Mouse (Mus musculus) lung, adult 2 months (tissue): ENCODE data around the gene Sart3. TPM values are rescaled to one million over a fixed set of nuclear protein-coding genes. Genes with fewer than 3 reads are reported as not detected.

Experiments used
- DNase-seq: peaks from one replicate; pipeline ENCODE4 v3.0.0; 2022
- H3K4me1 ChIP-seq: fragments of 200-500 bp; 2 replicates; pipeline ENCODE4 v1.6.1; 2011; ENCODE audit warnings: low read length; ENCODE audit not compliant: control insufficient read depth, insufficient read depth
- H3K4me3 ChIP-seq: fragments of 200-500 bp; replicated peaks from 2 replicates; pipeline ENCODE3; 2011; ENCODE audit warnings: low read depth, mild to moderate bottlenecking, control low read depth, low read length; ENCODE audit errors: extremely low read depth
- CTCF ChIP-seq: fragments of 200-500 bp; IDR thresholded peaks from 2 replicates; pipeline ENCODE4 v1.5.1; 2011; ENCODE audit warnings: mild to moderate bottlenecking, low read length, control low read depth; ENCODE audit not compliant: insufficient read depth
- POLR2A ChIP-seq: fragments of 200-500 bp; IDR thresholded peaks from 2 replicates; pipeline ENCODE4 v1.6.1; 2011; ENCODE audit warnings: low read depth, mild to moderate bottlenecking, control low read depth, low read length, borderline replicate concordance; ENCODE audit errors: extremely low read depth
- WGBS: fragments of 180-500 bp; shearing (Covaris S2); methylation state at CpG from one replicate; pipeline ENCODE4 v1.1.7; 2018; 5-methylcytosine and 5-hydroxymethylcytosine counted together
- polyA plus RNA-seq: library from polyadenylated mRNA; depleted of rRNA; stranded (reverse); fragments of >200 nt; gene quantifications from 2 replicates; pipeline ENCODE4 v1.2.3, GENCODE M21; 2012; rRNA removed

Sart3 gene
- polyA plus RNA-seq, 1 experiment: 24.2 TPM

DNA sequence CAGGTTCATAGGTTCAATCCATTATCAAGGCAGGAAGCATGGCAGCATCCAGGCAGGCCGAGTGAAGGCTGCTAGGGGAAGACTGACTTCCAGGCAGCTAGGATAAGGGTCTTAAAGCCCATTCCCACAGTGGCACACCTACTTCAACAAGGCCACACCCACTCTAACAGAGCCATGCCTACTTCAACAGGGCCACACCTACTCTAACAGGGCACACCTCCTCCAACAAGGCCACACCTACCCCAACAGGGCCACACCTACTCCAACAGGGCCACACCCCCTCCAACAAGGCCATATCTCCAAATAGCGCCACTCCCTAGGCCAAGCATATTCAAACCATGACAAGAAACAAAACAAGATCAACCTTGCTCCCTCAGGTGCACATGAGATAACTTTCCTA is 59.4 kb downstream of the Sart3 start:
- no peak for TF ChIP-seq POLR2A
- no peak for TF ChIP-seq CTCF
- 68% methylated on average over 2 of the region's 2 CpGs for WGBS

DNA sequence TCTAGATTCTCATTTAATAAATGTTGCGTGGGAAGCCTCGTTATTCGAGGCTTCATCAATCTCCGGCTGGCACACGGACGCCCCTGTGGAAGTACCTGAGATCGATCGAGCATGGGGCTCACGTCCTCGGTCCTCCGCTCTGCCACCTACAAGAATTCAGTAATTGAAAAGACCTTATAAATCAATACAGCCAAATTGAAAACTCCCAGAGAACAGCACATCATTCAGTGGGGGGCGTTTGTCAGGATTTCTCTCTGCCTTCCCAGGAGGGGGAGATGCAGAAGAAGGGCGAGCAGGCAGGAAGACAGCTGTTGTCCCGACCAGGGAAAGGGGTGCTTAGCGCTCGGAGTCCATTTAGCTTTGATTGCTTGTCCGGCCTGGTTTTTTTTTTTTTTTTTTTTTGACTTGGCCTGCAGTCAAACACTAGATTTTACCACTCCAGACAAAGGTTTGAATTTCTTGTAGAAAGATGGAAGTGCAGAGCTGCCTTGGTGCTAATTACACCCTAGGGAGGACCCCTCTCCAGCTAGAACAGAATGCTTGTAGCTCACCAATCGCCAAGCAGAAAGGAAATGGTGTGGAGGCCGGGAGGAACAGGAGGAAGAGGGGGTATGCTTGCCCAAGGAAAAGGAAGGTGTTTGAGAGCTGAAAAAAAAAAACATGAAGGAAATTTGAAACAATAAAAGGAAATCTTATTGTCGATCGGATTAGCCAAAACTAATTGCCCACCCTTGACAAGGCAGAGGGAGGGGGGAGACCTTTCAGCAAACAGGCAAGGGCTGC is 68.3 kb downstream of the Sart3 start:
- no peak for DNase-seq
- Histone ChIP-seq H3K4me1 (no peaks in the 10 kb centered on the region), H3K4me3 (no peak overlapping the region)
- 46% methylated on average over 21 of the region's 21 CpGs for WGBS
- no peak for TF ChIP-seq CTCF
- no peak for TF ChIP-seq POLR2A

More for the DNA sequence above, 59.4 kb downstream of the Sart3 start:
- no peak overlapping the region for H3K4me3 ChIP-seq
- DNase-seq: no peak
- H3K4me1 ChIP-seq: no peaks in the 10 kb centered on the region

DNA sequence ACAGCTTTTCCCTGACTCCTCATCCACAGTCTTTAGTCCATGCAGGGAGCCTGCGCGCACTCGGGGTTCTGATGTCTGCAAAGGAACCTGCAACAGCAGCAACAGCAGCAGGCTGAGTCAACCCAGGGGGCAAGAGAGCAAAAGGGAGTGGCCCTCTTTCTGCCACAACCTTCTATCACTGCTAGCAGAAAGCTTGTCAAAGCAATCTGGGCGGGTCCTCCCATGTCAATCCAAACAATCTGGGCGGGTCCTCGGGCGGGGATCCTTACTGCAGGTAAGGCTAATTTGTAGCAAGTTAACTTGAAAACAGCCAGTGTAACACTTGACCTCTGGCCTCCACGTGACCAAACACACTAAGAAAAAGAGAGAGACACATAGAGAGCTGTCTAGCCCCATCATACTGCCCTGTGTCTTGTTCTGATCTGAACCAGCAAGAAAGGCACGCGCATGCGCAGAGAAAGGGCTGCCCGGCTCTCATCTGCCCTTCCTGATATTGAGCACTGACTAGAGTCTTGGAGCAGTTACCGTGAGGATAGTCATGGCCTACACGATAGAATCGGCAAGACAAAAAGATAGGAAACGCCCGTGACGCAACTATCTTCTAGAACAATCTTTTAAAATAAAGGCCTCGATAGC is 71.8 kb downstream of the Sart3 start:
- no peak overlapping the region for H3K4me3 ChIP-seq
- TF ChIP-seq POLR2A: no peak
- TF ChIP-seq CTCF: no peak
- no peaks in the 10 kb centered on the region for H3K4me1 ChIP-seq
- 81% methylated on average over 19 of the region's 19 CpGs for WGBS
- DNase-seq: no peak

DNA sequence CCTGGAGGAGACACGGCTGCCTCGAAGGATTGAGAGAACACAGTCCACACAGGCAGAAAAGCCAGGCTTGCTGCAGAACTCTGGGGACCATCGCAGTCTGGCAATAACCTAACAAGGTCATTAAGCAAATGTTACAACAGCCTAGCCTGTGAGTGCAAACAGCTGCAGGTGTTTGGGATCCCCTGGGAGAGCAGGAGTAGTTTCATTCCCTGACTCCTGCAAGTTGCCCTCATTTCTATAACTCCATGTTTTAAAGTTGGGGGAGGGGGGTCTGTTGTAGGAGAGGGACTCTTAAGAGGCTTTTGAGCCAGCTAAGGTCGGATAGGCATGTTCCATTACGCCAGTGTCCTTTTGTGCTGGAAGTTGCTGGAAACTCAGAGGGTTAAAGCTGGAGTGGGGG is 77.9 kb downstream of the Sart3 start:
- Histone ChIP-seq H3K4me3 (no peak overlapping the region), H3K4me1 (no peaks in the 10 kb centered on the region)
- TF ChIP-seq CTCF: no peak
- no peak for TF ChIP-seq POLR2A
- no peak for DNase-seq
- 48% methylated on average over 5 of the region's 5 CpGs for WGBS

DNA sequence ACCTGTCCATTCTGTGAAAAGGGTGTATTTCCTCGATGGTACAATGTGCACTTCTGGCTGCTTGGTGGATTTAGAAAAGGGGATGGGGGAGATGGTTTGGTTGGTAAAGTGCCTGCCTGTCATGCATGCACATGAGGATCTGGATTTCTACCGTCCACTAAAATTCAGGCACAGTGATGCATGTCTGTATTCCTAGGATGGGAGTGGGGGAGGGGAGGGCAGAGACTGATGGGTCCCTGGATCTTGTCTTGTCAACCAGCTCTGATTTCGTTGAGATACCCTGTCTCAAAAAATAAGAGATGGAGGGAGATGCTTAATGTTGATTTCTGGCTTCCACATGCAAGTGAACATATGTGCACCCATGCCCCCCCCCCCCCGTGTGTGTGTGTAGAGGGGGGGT is 78.3 kb downstream of the Sart3 start:
- no peak for DNase-seq
- H3K4me3 ChIP-seq: no peak overlapping the region
- TF ChIP-seq CTCF: no peak
- no peak for TF ChIP-seq POLR2A
- 60% methylated on average over 4 of the region's 4 CpGs for WGBS
- H3K4me1 ChIP-seq: no peaks in the 10 kb centered on the region

DNA sequence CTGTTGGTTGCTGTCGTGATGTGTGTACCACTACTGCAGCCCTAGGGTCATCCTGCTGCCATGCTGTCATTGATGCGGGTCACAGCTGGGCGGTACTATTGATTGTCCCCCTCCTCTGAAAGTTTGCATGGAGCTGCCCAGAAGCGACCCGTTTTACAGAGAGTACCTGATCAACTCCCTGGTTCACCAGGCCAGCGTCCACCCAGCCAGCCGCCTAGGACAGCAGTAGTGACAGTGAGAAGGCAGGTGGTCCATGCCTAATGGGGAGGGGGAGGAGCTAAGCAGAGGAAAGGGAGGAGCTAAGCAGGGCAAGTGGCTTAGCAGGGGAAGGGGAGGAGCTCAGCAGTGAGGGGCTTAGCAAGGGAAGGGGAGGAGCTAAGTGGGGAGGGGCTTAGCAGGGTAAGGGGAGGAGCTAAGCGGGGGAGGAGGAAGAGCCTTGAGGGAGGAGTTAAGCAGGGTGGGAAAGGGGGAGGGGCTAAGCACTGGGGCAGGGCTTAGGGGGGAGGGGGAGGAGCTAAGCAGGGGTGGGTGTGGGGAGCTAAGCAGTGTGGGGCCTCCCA is 79.0 kb downstream of the Sart3 start:
- no peaks in the 10 kb centered on the region for H3K4me1 ChIP-seq
- 87% methylated on average over 8 of the region's 8 CpGs for WGBS
- TF ChIP-seq CTCF (no peak), POLR2A (no peak)
- no peak overlapping the region for H3K4me3 ChIP-seq
- no peak for DNase-seq

Other genes with a start within 250 kb of the Sart3 start
- 271 and 341 TPM in 2 replicates for gene Cmklr1, start 122.1 kb downstream of the Sart3 start, polyA plus RNA-seq
- not detected in 2 replicates for gene 1700069L16Rik, start 47.7 kb downstream of the Sart3 start, polyA plus RNA-seq
- 10.6 and 10.7 TPM in 2 replicates for gene Ficd, start 36.7 kb downstream of the Sart3 start, polyA plus RNA-seq
- gene Iscu, start 238 bp upstream of the Sart3 start, polyA plus RNA-seq: 115 and 118 TPM in 2 replicates
- 59.9 and 72.5 TPM in 2 replicates for gene Tmem119, start 28.0 kb upstream of the Sart3 start, polyA plus RNA-seq
- 96.6 and 100 TPM in 2 replicates for gene Selplg, start 60.1 kb upstream of the Sart3 start, polyA plus RNA-seq
- gene Coro1c, start 136.2 kb upstream of the Sart3 start, polyA plus RNA-seq: 86.7 and 104 TPM in 2 replicates
- 22.1 and 27.3 TPM in 2 replicates for gene Ssh1, start 221.4 kb upstream of the Sart3 start, polyA plus RNA-seq
- gene Dao, start 231.2 kb upstream of the Sart3 start, polyA plus RNA-seq: 0.05 and 0.17 TPM in 2 replicates